Comparison of ENCODE assay signal across 8 mouse cellular contexts in the genomic region with DNA sequence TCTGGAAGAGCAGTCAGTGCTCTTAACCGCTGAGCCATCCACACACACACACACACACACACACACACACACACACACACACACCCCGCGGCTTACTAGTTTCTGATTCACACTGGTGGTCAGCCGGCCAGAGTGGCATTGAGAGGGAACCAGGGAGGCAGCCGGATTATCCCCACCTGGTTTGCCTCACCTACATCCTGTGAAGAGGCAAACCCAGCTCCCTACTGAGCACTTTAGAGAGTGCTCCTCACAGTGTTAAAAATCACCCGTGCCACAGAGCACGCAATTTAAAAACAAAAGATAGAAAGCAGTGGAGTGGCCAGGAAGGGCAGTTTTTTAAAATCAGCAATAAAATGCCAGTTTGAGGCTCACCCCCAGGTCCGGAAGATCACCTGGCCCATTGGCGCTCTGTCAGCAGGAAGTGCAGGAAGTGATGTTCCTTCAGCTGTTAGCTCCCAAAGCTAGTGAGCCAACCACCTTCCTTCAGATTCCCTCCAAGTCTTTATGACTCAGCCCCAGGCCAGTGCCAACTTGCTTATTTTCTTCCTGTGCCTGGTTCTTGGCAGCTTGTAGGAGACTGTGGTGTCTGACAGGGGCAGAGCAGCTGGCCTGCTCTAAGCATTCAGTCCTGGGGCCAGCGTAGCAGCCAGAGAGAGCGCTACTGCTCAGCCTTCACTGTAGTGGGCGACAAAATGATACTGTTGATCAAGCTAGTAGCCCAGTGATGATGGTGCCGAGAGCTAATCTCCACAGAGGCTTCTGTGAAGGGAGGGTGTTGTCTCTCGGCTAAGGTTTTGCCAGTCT. TPM values are rescaled to one million over a fixed set of nuclear protein-coding genes. Genes with fewer than 3 reads are reported as not detected.
A peak's percentile ranks its signal among the peaks of the same experiment; 100 is the strongest.
DNase-seq lines count a peak whose midpoint lies in the region.

No protein-coding gene starts in this region.

- no peaks in the 10 kb centered on the region for H3K36me3 ChIP-seq in macrophage (ENCODE audit: inconsistent target)

- peak; percentile 51 for DNase-seq in adrenal gland, postnatal 14 days
- DNase-seq in adrenal gland, adult 18-20 months (ENCODE audit: low spot score in 2 of 2): no peak
- DNase-seq in ovary, postnatal 36 days (ENCODE audit: low spot score): peak; percentile 37
- DNase-seq in ovary, postnatal 10 days (ENCODE audit: low spot score): no peak
- DNase-seq in fibroblast of lung, adult 2 months (ENCODE audit: low read depth): peak; percentile 94
- DNase-seq in induced T-regulatory cell, adult 2 months (ENCODE audit: low read depth): peak; percentile 55
- DNase-seq in urinary bladder, postnatal 25 days (ENCODE audit: low spot score): peak; percentile 26

- H3K4me3 ChIP-seq in macrophage (ENCODE audit: inconsistent target): no peak overlapping the region

- peak overlapping the region; percentile 28 for H3K27ac ChIP-seq in macrophage

- no peaks in the 10 kb centered on the region for H3K79me2 ChIP-seq in macrophage (ENCODE audit: inconsistent target)

- WGBS in macrophage (ENCODE audit: missing documents): 25% methylated on average over 14 of the region's 14 CpGs

RNA-seq across cellular contexts. Expression of a gene that starts 57.9 kb away (rescaled TPM):
- 59.9 and 83.1 TPM in 2 replicates for total RNA-seq in adrenal gland, postnatal 14 days (2021)
- 10 to 100 TPM; 70.1 to 70.8 TPM for total RNA-seq in adrenal gland, adult 18-20 months (2021)
- total RNA-seq in macrophage (2018; cell fraction: chromatin; rRNA removed): 100 to 1,000 TPM in 20 of 26 experiments, 10 to 100 TPM in 6; 45.8 to 392 (median 182) TPM
- total RNA-seq in macrophage (2018; cell fraction: cytosol; rRNA removed): 100 to 1,000 TPM in 24 of 26 experiments, 10 to 100 TPM in 2; 91.4 to 232 (median 145) TPM
- total RNA-seq in macrophage (2018; cell fraction: nucleus; rRNA removed): 100 to 1,000 TPM in 20 of 26 experiments, 10 to 100 TPM in 6; 44.6 to 417 (median 172) TPM
- 104 to 248 TPM (median 153 TPM) in 3 replicates for polyA plus RNA-seq in macrophage (2018)

Comparison
In these comparisons a context has a peak if more than half of its experiments do, and no peak if none do; other contexts are left out.
1. DNase-seq: peak in adrenal gland, postnatal 14 days (single experiment), ovary, postnatal 36 days (single experiment), fibroblast of lung, adult 2 months (single experiment), induced T-regulatory cell, adult 2 months (single experiment) and urinary bladder, postnatal 25 days (single experiment); none in adrenal gland, adult 18-20 months (0 of 2) and ovary, postnatal 10 days (single experiment).